Mouse (Mus musculus) midbrain, embryonic 15.5 days (tissue): ENCODE data around the gene Asic3. TPM values are rescaled to one million over a fixed set of nuclear protein-coding genes. Genes with fewer than 3 reads are reported as not detected.

ENCODE experiments used
- ATAC-seq: fragments of 200-750 bp; cut with Nextera tagmentation; replicated peaks from 2 replicates; pipeline ENCODE4 v1.8.0; 2017; ENCODE audit warnings: moderate TSS enrichment
- H3K27ac ChIP-seq: fragments of 300-500 bp; sonication (generic); 2 replicates; pipeline ENCODE4 v1.5.1; 2015; ENCODE audit warnings: mild to moderate bottlenecking, inconsistent platforms
- H3K27me3 ChIP-seq: fragments of 300-500 bp; sonication (generic); replicated peaks from 2 replicates; pipeline ENCODE4 v1.6.1; 2015; ENCODE audit warnings: inconsistent platforms
- H3K36me3 ChIP-seq: fragments of 300-500 bp; sonication (generic); replicated peaks from 2 replicates; pipeline ENCODE4 v1.6.1; 2015; ENCODE audit warnings: inconsistent platforms
- H3K4me1 ChIP-seq: fragments of 300-500 bp; sonication (generic); 2 replicates; pipeline ENCODE4 v1.6.1; 2015; ENCODE audit warnings: inconsistent platforms
- H3K4me2 ChIP-seq: fragments of 300-500 bp; sonication (generic); 2 replicates; pipeline ENCODE4 v1.6.1; 2015; ENCODE audit warnings: inconsistent platforms, mild to moderate bottlenecking, moderate library complexity
- H3K4me3 ChIP-seq: fragments of 300-500 bp; sonication (generic); 2 replicates; pipeline ENCODE4 v1.5.1; 2015; ENCODE audit warnings: mild to moderate bottlenecking, inconsistent platforms
- H3K9ac ChIP-seq: fragments of 300-500 bp; sonication (generic); 2 replicates; pipeline ENCODE4 v1.6.1; 2015; ENCODE audit warnings: mild to moderate bottlenecking, inconsistent platforms
- H3K9me3 ChIP-seq: fragments of 300-500 bp; sonication (generic); 2 replicates; pipeline ENCODE4 v1.6.1; 2016; ENCODE audit warnings: inconsistent platforms
- WGBS: fragments of 180-500 bp; shearing (Covaris S2); methylation state at CpG from one replicate; pipeline ENCODE4 v1.1.7; 2015; ENCODE audit warnings: mixed read lengths; 5-methylcytosine and 5-hydroxymethylcytosine counted together
- polyA plus RNA-seq: library from polyadenylated mRNA; unstranded; fragments of >200 nt; fragmentation: Nextera tagmentation; extraction: Ambion mirVana; gene quantifications from 2 replicates; pipeline ENCODE4 v1.2.1, GENCODE M21; 2015

Gene Asic3
- polyA plus RNA-seq, result 0.20 and 0.35 TPM in 2 replicates

GRCm38 (mm10) chr5:24413042-24413693 is at the start of gene Asic3:
Asic3 (plus strand) TSS chr5:24413392.
- peaks cover 12% of the 10 kb centered on the region for H3K4me1 ChIP-seq
- no peak for ATAC-seq

GRCm38 (mm10) chr5:24363467-24363866 is 49.7 kb upstream of the Asic3 start:
- ATAC-seq, result no peak
- Histone ChIP-seq H3K27me3 (no peaks in the 10 kb centered on the region), H3K9ac (no peak overlapping the region), H3K4me3 (no peak overlapping the region), H3K27ac (no peak overlapping the region), H3K36me3 (no peaks in the 10 kb centered on the region), H3K4me1 (peaks cover 7% of the 10 kb centered on the region), H3K9me3 (no peaks in the 10 kb centered on the region), H3K4me2 (no peak overlapping the region)
- WGBS, result 75% methylated on average over 2 of the region's 2 CpGs

More at GRCm38 (mm10) chr5:24413042-24413693, at the start of gene Asic3:
- Histone ChIP-seq H3K4me3 (no peak within 1 kb of the TSS), H3K36me3 (no peaks in the 10 kb centered on the region), H3K27ac (no peak within 1 kb of the TSS), H3K9me3 (no peaks in the 10 kb centered on the region), H3K27me3 (no peaks in the 10 kb centered on the region), H3K4me2 (no peak within 1 kb of the TSS), H3K9ac (no peak within 1 kb of the TSS)
- WGBS, result 53% methylated on average over 11 of the region's 11 CpGs

GRCm38 (mm10) chr5:24364061-24364460 is 49.1 kb upstream of the Asic3 start:
- H3K9me3 ChIP-seq, result no peaks in the 10 kb centered on the region
- H3K9ac ChIP-seq, result no peak overlapping the region
- H3K4me2 ChIP-seq, result no peak overlapping the region
- 66% methylated on average over 3 of the region's 3 CpGs for WGBS
- H3K27ac ChIP-seq, result no peak overlapping the region
- H3K36me3 ChIP-seq, result no peaks in the 10 kb centered on the region
- H3K27me3 ChIP-seq, result no peaks in the 10 kb centered on the region
- no peak for ATAC-seq
- peaks cover 7% of the 10 kb centered on the region for H3K4me1 ChIP-seq
- no peak overlapping the region for H3K4me3 ChIP-seq

GRCm38 (mm10) chr5:24364508-24364907 is 48.7 kb upstream of the Asic3 start, which contains the start of gene Nos3:
Nos3 (plus strand) TSS chr5:24364810.
- H3K4me2 ChIP-seq, result no peak within 1 kb of the TSS
- no peak within 1 kb of the TSS for H3K27ac ChIP-seq
- 28% methylated on average over 12 of the region's 12 CpGs for WGBS
- no peaks in the 10 kb centered on the region for H3K36me3 ChIP-seq
- no peaks in the 10 kb centered on the region for H3K9me3 ChIP-seq
- H3K4me1 ChIP-seq, result peaks cover 7% of the 10 kb centered on the region
- no peak for ATAC-seq
- no peak within 1 kb of the TSS for H3K9ac ChIP-seq
- no peak within 1 kb of the TSS for H3K4me3 ChIP-seq
- H3K27me3 ChIP-seq, result no peaks in the 10 kb centered on the region

GRCm38 (mm10) chr5:24364963-24365362 is 48.2 kb upstream of the Asic3 start:
- Histone ChIP-seq H3K9ac (no peak overlapping the region), H3K27me3 (no peaks in the 10 kb centered on the region), H3K27ac (no peak overlapping the region)

GRCm38 (mm10) chr5:24365528-24365927 is 47.7 kb upstream of the Asic3 start:
- Histone ChIP-seq H3K27ac (no peak overlapping the region), H3K36me3 (no peaks in the 10 kb centered on the region), H3K9me3 (no peaks in the 10 kb centered on the region), H3K4me2 (no peak overlapping the region), H3K9ac (no peak overlapping the region), H3K4me1 (peaks cover 6% of the 10 kb centered on the region), H3K4me3 (no peak overlapping the region), H3K27me3 (no peaks in the 10 kb centered on the region)
- 43% methylated on average over 5 of the region's 5 CpGs for WGBS
- ATAC-seq, result no peak

More at GRCm38 (mm10) chr5:24364963-24365362, 48.2 kb upstream of the Asic3 start:
- H3K4me2 ChIP-seq, result no peak overlapping the region
- ATAC-seq, result no peak
- H3K9me3 ChIP-seq, result no peaks in the 10 kb centered on the region
- H3K4me3 ChIP-seq, result no peak overlapping the region
- H3K36me3 ChIP-seq, result no peaks in the 10 kb centered on the region
- WGBS, result 86% methylated on average over 10 of the region's 10 CpGs
- peaks cover 7% of the 10 kb centered on the region for H3K4me1 ChIP-seq

GRCm38 (mm10) chr5:24366426-24366825 is 46.8 kb upstream of the Asic3 start:
- 84% methylated on average over 9 of the region's 9 CpGs for whole genome bisulfite sequencing
- H3K4me3 ChIP-seq, result no peak overlapping the region

GRCm38 (mm10) chr5:24369767-24370166 is 43.4 kb upstream of the Asic3 start:
- H3K4me3 ChIP-seq, result no peak overlapping the region
- no peaks in the 10 kb centered on the region for H3K4me1 ChIP-seq
- ATAC-seq, result no peak
- H3K9me3 ChIP-seq, result no peaks in the 10 kb centered on the region
- 87% methylated on average over 9 of the region's 9 CpGs for WGBS
- H3K9ac ChIP-seq, result no peak overlapping the region
- no peak overlapping the region for H3K4me2 ChIP-seq
- H3K27ac ChIP-seq, result no peak overlapping the region
- no peaks in the 10 kb centered on the region for H3K27me3 ChIP-seq
- no peaks in the 10 kb centered on the region for H3K36me3 ChIP-seq

More at GRCm38 (mm10) chr5:24366426-24366825, 46.8 kb upstream of the Asic3 start:
- Histone ChIP-seq H3K27ac (no peak overlapping the region), H3K4me1 (no peaks in the 10 kb centered on the region), H3K36me3 (no peaks in the 10 kb centered on the region), H3K9ac (no peak overlapping the region), H3K4me2 (no peak overlapping the region), H3K9me3 (no peaks in the 10 kb centered on the region), H3K27me3 (no peaks in the 10 kb centered on the region)
- ATAC-seq, result no peak

- no peak overlapping the region for H3K4me2 ChIP-seq
- no peak overlapping the region for H3K9ac ChIP-seq
- H3K27me3 ChIP-seq, result no peaks in the 10 kb centered on the region
- WGBS, result 45% methylated on average over 5 of the region's 5 CpGs
- no peaks in the 10 kb centered on the region for H3K9me3 ChIP-seq
- no peak overlapping the region for H3K27ac ChIP-seq
- no peak for ATAC-seq
- H3K4me1 ChIP-seq, result no peaks in the 10 kb centered on the region
- H3K36me3 ChIP-seq, result no peaks in the 10 kb centered on the region
- no peak overlapping the region for H3K4me3 ChIP-seq
These were observed 39.4 kb upstream of the Asic3 start for GRCm38 (mm10) chr5:24373807-24374206.

GRCm38 (mm10) chr5:24374216-24374615 is 39.0 kb upstream of the Asic3 start:
- Histone ChIP-seq H3K9ac (no peak overlapping the region), H3K27me3 (no peaks in the 10 kb centered on the region), H3K9me3 (no peaks in the 10 kb centered on the region), H3K4me1 (no peaks in the 10 kb centered on the region), H3K36me3 (no peaks in the 10 kb centered on the region), H3K4me2 (no peak overlapping the region), H3K4me3 (no peak overlapping the region), H3K27ac (no peak overlapping the region)
- no peak for ATAC-seq
- WGBS, result 52% methylated on average over 6 of the region's 6 CpGs

GRCm38 (mm10) chr5:24374666-24375328 is 38.4 kb upstream of the Asic3 start:
- H3K4me1 ChIP-seq, result no peaks in the 10 kb centered on the region
- H3K27ac ChIP-seq, result no peak overlapping the region
- no peaks in the 10 kb centered on the region for H3K36me3 ChIP-seq
- H3K4me2 ChIP-seq, result no peak overlapping the region
- ATAC-seq, result no peak
- H3K9me3 ChIP-seq, result no peaks in the 10 kb centered on the region
- 78% methylated on average over 7 of the region's 7 CpGs for WGBS
- no peak overlapping the region for H3K4me3 ChIP-seq
- H3K9ac ChIP-seq, result no peak overlapping the region
- H3K27me3 ChIP-seq, result no peaks in the 10 kb centered on the region

- Histone ChIP-seq H3K36me3 (no peaks in the 10 kb centered on the region), H3K9me3 (no peaks in the 10 kb centered on the region), H3K4me3 (no peak overlapping the region), H3K9ac (no peak overlapping the region), H3K4me1 (peaks cover 12% of the 10 kb centered on the region), H3K4me2 (no peak overlapping the region), H3K27ac (no peak overlapping the region), H3K27me3 (no peaks in the 10 kb centered on the region)
- ATAC-seq, result no peak
- 88% methylated on average over 2 of the region's 2 CpGs for WGBS
These were observed 34.5 kb upstream of the Asic3 start for GRCm38 (mm10) chr5:24378700-24379099.

- no peak overlapping the region for H3K4me3 ChIP-seq
- no peak overlapping the region for H3K9ac ChIP-seq
- H3K27ac ChIP-seq, result no peak overlapping the region
- H3K9me3 ChIP-seq, result no peaks in the 10 kb centered on the region
- H3K27me3 ChIP-seq, result 0 out of 2 replicates have a peak, but pooled peaks cover under 1% of the 10 kb centered on the region
- WGBS, result 79% methylated on average over 4 of the region's 4 CpGs
- peaks cover 20% of the 10 kb centered on the region for H3K4me1 ChIP-seq
- no peaks in the 10 kb centered on the region for H3K36me3 ChIP-seq
- no peak for ATAC-seq
- H3K4me2 ChIP-seq, result no peak overlapping the region
These were observed 33.7 kb upstream of the Asic3 start for GRCm38 (mm10) chr5:24379501-24379900.
